Mouse (Mus musculus): ENCODE data around the gene Hoxb4. TPM values are rescaled to one million over a fixed set of nuclear protein-coding genes. Genes with fewer than 3 reads are reported as not detected.

Hoxb4 gene
- polyA plus RNA-seq, 1 experiment from 2014 or later = 1.1 TPM

- no peak overlapping the region for H3K4me2 ChIP-seq
- H3K4me1 ChIP-seq (replicated peaks; ENCODE audit: control insufficient read depth, insufficient read depth, low read length) = no peaks in the 10 kb centered on the region
- H3K27me3 ChIP-seq (replicated peaks; ENCODE audit: control insufficient read depth, insufficient read depth, low read length) = peaks cover 100% of the 10 kb centered on the region
- H3K9me3 ChIP-seq (ENCODE audit: control insufficient read depth, low read length) = no peaks in the 10 kb centered on the region
- no peak for ATAC-seq (replicated peaks; ENCODE audit: low FRiP score)
- no peak overlapping the region for H3K27ac ChIP-seq (ENCODE audit: low read depth, low read length)
- 2% methylated on average over 35 of the region's 35 CpGs for WGBS
- no peaks in the 10 kb centered on the region for H3K36me3 ChIP-seq (ENCODE audit: control insufficient read depth, insufficient read depth, low read length)
- DNase-seq (ENCODE audit: low spot score) = no peak
- H3K9ac ChIP-seq (ENCODE audit: low read depth, low read length) = no peak overlapping the region
- H3K4me3 ChIP-seq (ENCODE audit: low read depth, low read length) = no peak overlapping the region
Observed at GRCm38 (mm10) chr11:96277151-96278044, 40.7 kb upstream of the Hoxb4 start.

GRCm38 (mm10) chr11:96278324-96278723 lies 39.7 kb upstream of the Hoxb4 start:
- Histone ChIP-seq H3K9me3 (ENCODE audit: control insufficient read depth, low read length) (no peaks in the 10 kb centered on the region), H3K9ac (ENCODE audit: low read depth, low read length) (no peak overlapping the region), H3K4me2 (no peak overlapping the region), H3K36me3 (ENCODE audit: control insufficient read depth, insufficient read depth, low read length) (no peaks in the 10 kb centered on the region), H3K27ac (ENCODE audit: low read depth, low read length) (no peak overlapping the region), H3K4me3 (ENCODE audit: low read depth, low read length) (no peak overlapping the region), H3K27me3 (replicated peaks; ENCODE audit: control insufficient read depth, insufficient read depth, low read length) (peaks cover 100% of the 10 kb centered on the region), H3K4me1 (replicated peaks; ENCODE audit: control insufficient read depth, insufficient read depth, low read length) (no peaks in the 10 kb centered on the region)
- WGBS = 20% methylated on average over 14 of the region's 14 CpGs
- ATAC-seq (replicated peaks; ENCODE audit: low FRiP score) (no peak), DNase-seq (ENCODE audit: low spot score) (no peak)

GRCm38 (mm10) chr11:96278773-96279172 lies 39.3 kb upstream of the Hoxb4 start:
- Histone ChIP-seq H3K4me3 (ENCODE audit: low read depth, low read length) (no peak overlapping the region), H3K36me3 (ENCODE audit: control insufficient read depth, insufficient read depth, low read length) (no peaks in the 10 kb centered on the region), H3K4me2 (no peak overlapping the region), H3K4me1 (replicated peaks; ENCODE audit: control insufficient read depth, insufficient read depth, low read length) (no peaks in the 10 kb centered on the region), H3K27me3 (replicated peaks; ENCODE audit: control insufficient read depth, insufficient read depth, low read length) (peaks cover 100% of the 10 kb centered on the region), H3K27ac (ENCODE audit: low read depth, low read length) (no peak overlapping the region), H3K9ac (ENCODE audit: low read depth, low read length) (no peak overlapping the region), H3K9me3 (ENCODE audit: control insufficient read depth, low read length) (no peaks in the 10 kb centered on the region)
- WGBS = 1% methylated on average over 9 of the region's 9 CpGs
- ATAC-seq (replicated peaks; ENCODE audit: low FRiP score) (no peak), DNase-seq (ENCODE audit: low spot score) (no peak)

GRCm38 (mm10) chr11:96279421-96280233 lies 38.4 kb upstream of the Hoxb4 start:
- Histone ChIP-seq H3K4me3 (ENCODE audit: low read depth, low read length) (no peak overlapping the region), H3K4me1 (replicated peaks; ENCODE audit: control insufficient read depth, insufficient read depth, low read length) (no peaks in the 10 kb centered on the region), H3K36me3 (ENCODE audit: control insufficient read depth, insufficient read depth, low read length) (no peaks in the 10 kb centered on the region), H3K9me3 (ENCODE audit: control insufficient read depth, low read length) (no peaks in the 10 kb centered on the region), H3K27ac (ENCODE audit: low read depth, low read length) (no peak overlapping the region), H3K9ac (ENCODE audit: low read depth, low read length) (no peak overlapping the region), H3K27me3 (replicated peaks; ENCODE audit: control insufficient read depth, insufficient read depth, low read length) (peaks cover 100% of the 10 kb centered on the region), H3K4me2 (no peak overlapping the region)
- DNase-seq (ENCODE audit: low spot score) (no peak), ATAC-seq (replicated peaks; ENCODE audit: low FRiP score) (no peak)
- WGBS = 4% methylated on average over 31 of the region's 31 CpGs

GRCm38 (mm10) chr11:96280399-96281378 lies 37.4 kb upstream of the Hoxb4 start:
- Histone ChIP-seq H3K27ac (ENCODE audit: low read depth, low read length) (no peak overlapping the region), H3K9me3 (ENCODE audit: control insufficient read depth, low read length) (no peaks in the 10 kb centered on the region), H3K4me2 (no peak overlapping the region), H3K4me3 (ENCODE audit: low read depth, low read length) (no peak overlapping the region), H3K36me3 (ENCODE audit: control insufficient read depth, insufficient read depth, low read length) (no peaks in the 10 kb centered on the region), H3K27me3 (replicated peaks; ENCODE audit: control insufficient read depth, insufficient read depth, low read length) (peaks cover 100% of the 10 kb centered on the region), H3K9ac (ENCODE audit: low read depth, low read length) (no peak overlapping the region), H3K4me1 (replicated peaks; ENCODE audit: control insufficient read depth, insufficient read depth, low read length) (no peaks in the 10 kb centered on the region)
- ATAC-seq (replicated peaks; ENCODE audit: low FRiP score) (no peak), DNase-seq (ENCODE audit: low spot score) (no peak)
- 19% methylated on average over 8 of the region's 8 CpGs for WGBS

- H3K9me3 ChIP-seq (ENCODE audit: control insufficient read depth, low read length) = no peaks in the 10 kb centered on the region
- peaks cover 100% of the 10 kb centered on the region for H3K27me3 ChIP-seq (replicated peaks; ENCODE audit: control insufficient read depth, insufficient read depth, low read length)
- H3K4me2 ChIP-seq = no peak overlapping the region
- H3K27ac ChIP-seq (ENCODE audit: low read depth, low read length) = no peak overlapping the region
- H3K36me3 ChIP-seq (ENCODE audit: control insufficient read depth, insufficient read depth, low read length) = no peaks in the 10 kb centered on the region
- DNase-seq (ENCODE audit: low spot score) (no peak), ATAC-seq (replicated peaks; ENCODE audit: low FRiP score) (no peak)
- 7% methylated on average over 18 of the region's 18 CpGs for WGBS
- no peaks in the 10 kb centered on the region for H3K4me1 ChIP-seq (replicated peaks; ENCODE audit: control insufficient read depth, insufficient read depth, low read length)
- no peak overlapping the region for H3K4me3 ChIP-seq (ENCODE audit: low read depth, low read length)
- H3K9ac ChIP-seq (ENCODE audit: low read depth, low read length) = no peak overlapping the region
Observed at GRCm38 (mm10) chr11:96281396-96281795, 36.7 kb upstream of the Hoxb4 start.

GRCm38 (mm10) chr11:96281855-96282570 lies 36.1 kb upstream of the Hoxb4 start, which contains the start of gene Hoxb8:
Hoxb8 (plus strand) TSS chr11:96281905.
- H3K4me2 ChIP-seq = peak within 1 kb of the TSS; percentile 49; the same call in 1 of the 2 replicates
- H3K9me3 ChIP-seq (ENCODE audit: control insufficient read depth, low read length) = no peaks in the 10 kb centered on the region
- no peak within 1 kb of the TSS for H3K9ac ChIP-seq (ENCODE audit: low read depth, low read length)
- H3K4me3 ChIP-seq (ENCODE audit: low read depth, low read length) = peak within 1 kb of the TSS; percentile 32; the same call in 1 of the 2 replicates
- peaks cover 100% of the 10 kb centered on the region for H3K27me3 ChIP-seq (replicated peaks; ENCODE audit: control insufficient read depth, insufficient read depth, low read length)
- 2% methylated on average over 27 of the region's 27 CpGs for WGBS
- DNase-seq (ENCODE audit: low spot score) (no peak), ATAC-seq (replicated peaks; ENCODE audit: low FRiP score) (no peak)
- no peak within 1 kb of the TSS for H3K27ac ChIP-seq (ENCODE audit: low read depth, low read length)
- no peaks in the 10 kb centered on the region for H3K4me1 ChIP-seq (replicated peaks; ENCODE audit: control insufficient read depth, insufficient read depth, low read length)
- H3K36me3 ChIP-seq (ENCODE audit: control insufficient read depth, insufficient read depth, low read length) = no peaks in the 10 kb centered on the region

Measured in liver, embryonic 11.5 days (tissue).